Mouse (Mus musculus): Measurements from ENCODE around the gene Uqcrh. TPM values are rescaled to one million over a fixed set of nuclear protein-coding genes. Genes with fewer than 3 reads are reported as not detected.

Gene Uqcrh
- polyA plus RNA-seq (2012; rRNA removed) = 669 and 757 TPM in 2 replicates

- peak; percentile 97 for DNase-seq (ENCODE audit: low spot score)
These were observed at the start of gene Uqcrh, which contains the start of gene Lrrc41 for GRCm38 (mm10) chr4:116074861-116075620. Gene Uqcrh, minus strand, starts transcription at chr4:116075071. Gene Lrrc41, plus strand, starts transcription at chr4:116075269.

GRCm38 (mm10) chr4:116123602-116124519, 49.0 kb upstream of the Uqcrh start, which contains the start of the genes Rad54l and Pomgnt1:
Gene Rad54l, minus strand, starts transcription at chr4:116123690.
Gene Pomgnt1, plus strand, starts transcription at chr4:116123840.
- DNase-seq (ENCODE audit: low spot score) = peak; percentile 50

- DNase-seq (ENCODE audit: low spot score) = no peak
These were observed 47.9 kb upstream of the Uqcrh start for GRCm38 (mm10) chr4:116122762-116123161.

GRCm38 (mm10) chr4:116111486-116111885, 36.6 kb upstream of the Uqcrh start:
- DNase-seq (ENCODE audit: low spot score) = no peak

- DNase-seq (ENCODE audit: low spot score) = no peak
These were observed 35.8 kb upstream of the Uqcrh start for GRCm38 (mm10) chr4:116110695-116111094.

- DNase-seq (ENCODE audit: low spot score) = no peak
These were observed 30.4 kb upstream of the Uqcrh start for GRCm38 (mm10) chr4:116105278-116105677.

GRCm38 (mm10) chr4:116100959-116101358, 26.1 kb upstream of the Uqcrh start:
- DNase-seq (ENCODE audit: low spot score) = no peak

- no peak for DNase-seq (ENCODE audit: low spot score)
These were observed 22.3 kb upstream of the Uqcrh start for GRCm38 (mm10) chr4:116097211-116097610.

GRCm38 (mm10) chr4:116096291-116096690, 21.4 kb upstream of the Uqcrh start:
- DNase-seq (ENCODE audit: low spot score) = no peak

GRCm38 (mm10) chr4:116088510-116089249, 13.8 kb upstream of the Uqcrh start:
- no peak for DNase-seq (ENCODE audit: low spot score)

GRCm38 (mm10) chr4:116077240-116078095, 2.6 kb upstream of the Uqcrh start:
- no peak for DNase-seq (ENCODE audit: low spot score)

GRCm38 (mm10) chr4:116076369-116077231, 1.7 kb upstream of the Uqcrh start:
- DNase-seq (ENCODE audit: low spot score) = peak; percentile 57

- peak; percentile 78 for DNase-seq (ENCODE audit: low spot score)
These were observed 929 bp upstream of the Uqcrh start for GRCm38 (mm10) chr4:116075631-116076368.

GRCm38 (mm10) chr4:116074145-116074675, 661 bp downstream of the Uqcrh start:
- DNase-seq (ENCODE audit: low spot score) = no peak

- no peak for DNase-seq (ENCODE audit: low spot score)
These were observed 1.7 kb downstream of the Uqcrh start for GRCm38 (mm10) chr4:116073146-116073545.

- DNase-seq (ENCODE audit: low spot score) = no peak
These were observed 4.8 kb downstream of the Uqcrh start for GRCm38 (mm10) chr4:116070116-116070515.

GRCm38 (mm10) chr4:116063855-116064254, 11.0 kb downstream of the Uqcrh start:
- no peak for DNase-seq (ENCODE audit: low spot score)

- DNase-seq (ENCODE audit: low spot score) = no peak
These were observed 15.7 kb downstream of the Uqcrh start for GRCm38 (mm10) chr4:116059012-116059726.
